Mouse (Mus musculus): ENCODE data around the gene Snrpa. TPM values are rescaled to one million over a fixed set of nuclear protein-coding genes. Genes with fewer than 3 reads are reported as not detected.

Gene Snrpa
- 76.4 and 99.8 TPM in 2 replicates for polyA plus RNA-seq (2015; fragmentation: Nextera tagmentation; extraction: Ambion mirVana)

DNA sequence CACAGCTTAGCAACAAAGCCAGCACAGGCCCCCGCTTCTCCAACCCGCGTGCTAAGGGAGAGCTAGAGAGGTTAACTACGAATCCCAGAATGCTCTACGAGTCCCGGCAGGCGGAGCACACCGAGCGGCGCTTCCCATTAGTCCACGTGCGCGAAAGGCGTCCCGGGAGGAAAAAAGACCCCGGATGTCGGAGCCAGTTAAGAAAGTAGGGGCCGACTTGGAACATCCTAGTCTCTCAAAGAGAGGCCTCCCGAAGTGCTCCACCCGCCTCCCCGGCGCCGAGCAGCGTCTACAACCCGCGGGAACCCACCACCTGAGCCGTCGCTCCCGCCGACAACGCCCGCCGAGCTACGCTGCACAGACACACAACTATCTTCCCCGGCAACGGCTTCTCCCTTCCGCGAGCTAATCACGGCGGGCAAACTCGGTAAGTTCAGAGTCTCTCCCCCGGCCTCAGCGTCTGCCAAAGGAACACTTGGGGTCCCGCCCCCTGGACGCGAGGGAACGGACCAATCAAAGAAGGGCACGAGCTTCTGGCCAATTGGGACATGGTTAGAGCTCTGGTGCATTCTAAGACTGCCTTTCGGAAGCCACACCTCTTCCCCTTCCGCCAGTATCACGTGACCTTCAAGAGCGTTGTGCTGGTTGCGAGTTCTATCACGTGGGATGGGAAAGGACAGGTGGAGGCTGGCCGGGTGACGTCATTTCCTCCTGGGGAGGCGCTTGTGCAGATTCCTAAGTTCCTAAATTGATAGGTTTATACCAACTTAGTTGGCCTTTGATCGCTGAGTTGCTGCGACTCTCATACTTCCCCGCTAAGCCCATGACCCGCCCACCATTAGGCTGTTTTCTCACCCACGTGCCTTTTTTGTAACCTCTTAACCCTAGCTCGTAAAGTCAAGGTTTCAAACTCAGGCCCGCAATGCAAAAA lies at the start of gene Snrpa, which contains the start of gene BC024978:
Gene Snrpa, minus strand, starts transcription at position 591 of the 931 bp plus-strand sequence.
Gene BC024978, plus strand, starts transcription at position 101 of the 931 bp plus-strand sequence.

DNA sequence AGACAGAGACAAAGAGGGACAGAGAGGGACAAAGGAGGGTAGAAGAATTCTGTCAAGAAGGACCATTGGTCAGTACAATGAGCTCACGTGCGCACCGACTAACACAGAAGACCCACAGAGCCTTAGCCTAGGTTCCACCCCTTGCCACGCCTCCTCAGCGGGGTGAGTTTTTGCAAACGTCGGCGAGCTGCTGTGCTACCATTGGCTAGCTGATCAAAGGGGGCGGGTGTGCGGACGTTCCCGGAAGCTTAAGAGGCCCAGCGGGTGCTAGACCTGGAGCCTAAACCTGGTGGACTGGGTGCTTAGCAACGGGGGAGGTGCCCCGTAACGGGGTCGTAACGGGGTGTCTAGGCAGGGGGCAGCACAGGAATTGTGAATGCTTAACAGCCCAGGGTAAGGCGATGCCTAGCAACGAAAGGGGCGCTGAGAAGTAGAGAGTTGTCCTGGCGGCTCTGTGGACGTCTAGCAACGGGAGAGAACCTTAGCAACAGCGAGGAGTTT lies 36.8 kb upstream of the Snrpa start, which contains the start of gene Coq8b:
Gene Coq8b, plus strand, starts transcription at position 243 of the 501 bp plus-strand sequence.

DNA sequence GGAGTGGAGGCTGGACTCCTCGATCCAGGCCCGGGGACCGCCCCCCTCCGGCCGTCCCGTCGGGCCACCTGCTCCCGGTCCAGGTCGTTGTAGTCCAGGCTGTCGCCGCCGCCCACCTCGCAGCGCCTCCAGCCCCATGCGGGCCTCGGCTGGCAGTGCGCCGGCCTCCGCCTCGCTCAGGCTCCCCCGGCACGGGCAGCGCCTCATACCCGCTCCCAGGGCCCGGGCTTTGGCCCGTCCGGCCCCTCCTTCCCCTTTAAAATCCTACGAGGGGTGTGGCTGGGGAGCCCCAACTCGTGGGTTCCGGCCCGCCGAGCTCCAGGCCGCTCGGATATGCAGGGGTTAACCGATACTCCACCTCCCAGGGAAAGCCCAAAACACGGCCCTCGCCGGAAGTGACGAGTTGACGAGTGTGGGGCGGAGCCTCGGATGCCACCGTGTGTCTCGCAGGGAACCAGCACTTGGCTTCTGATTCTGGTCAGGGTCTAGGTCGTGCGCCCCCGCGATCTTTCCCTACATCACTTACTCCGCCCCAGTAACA lies 32.3 kb upstream of the Snrpa start, which contains the start of gene Itpkc:
Gene Itpkc, minus strand, starts transcription at position 381 of the 541 bp plus-strand sequence.

DNA sequence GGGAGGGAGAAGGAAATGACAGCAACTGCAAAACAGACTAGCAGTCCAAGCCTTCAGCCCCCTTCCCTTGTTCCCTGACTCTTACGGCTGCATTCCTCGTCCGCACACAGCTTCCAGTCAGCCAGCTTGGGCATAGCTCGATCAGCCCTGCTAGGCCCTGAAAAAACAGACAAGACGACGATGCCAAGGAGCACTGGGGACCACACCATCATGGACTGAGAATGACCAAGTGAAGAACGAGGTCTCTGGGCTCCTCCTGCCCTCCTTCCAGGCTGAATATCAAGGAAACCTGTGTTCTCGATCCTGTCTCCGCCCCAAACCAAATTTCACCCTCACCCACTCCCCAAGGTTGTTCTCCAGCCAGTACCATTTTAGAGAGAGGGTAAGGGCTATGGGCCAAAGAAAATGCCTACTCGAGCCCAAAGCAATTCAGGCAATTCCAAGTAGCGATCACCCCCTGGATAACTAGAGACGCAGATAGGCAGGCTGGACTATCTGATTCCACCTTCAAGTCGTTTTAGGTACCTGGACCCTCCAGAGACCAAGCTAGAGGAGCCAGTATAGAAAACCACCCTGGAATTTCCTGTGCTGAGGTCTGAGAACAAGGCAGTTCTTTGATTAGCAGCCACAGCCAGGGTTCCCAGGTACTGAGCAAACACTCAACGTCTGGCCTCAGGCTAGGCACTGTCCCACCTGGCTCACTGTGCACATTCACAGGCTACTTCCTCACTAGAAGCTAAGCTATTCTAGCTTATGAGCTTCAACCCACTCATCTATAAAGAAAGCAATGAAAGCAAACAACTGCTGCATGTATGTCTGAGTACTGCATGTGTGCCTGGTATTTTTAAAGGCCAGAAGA lies 15.0 kb downstream of the Snrpa start, which contains the start of the genes Gm21983 and Mia:
Gene Gm21983, minus strand, starts transcription at position 250 of the 859 bp plus-strand sequence.
Gene Mia, minus strand, starts transcription at position 321 of the 859 bp plus-strand sequence.

DNA sequence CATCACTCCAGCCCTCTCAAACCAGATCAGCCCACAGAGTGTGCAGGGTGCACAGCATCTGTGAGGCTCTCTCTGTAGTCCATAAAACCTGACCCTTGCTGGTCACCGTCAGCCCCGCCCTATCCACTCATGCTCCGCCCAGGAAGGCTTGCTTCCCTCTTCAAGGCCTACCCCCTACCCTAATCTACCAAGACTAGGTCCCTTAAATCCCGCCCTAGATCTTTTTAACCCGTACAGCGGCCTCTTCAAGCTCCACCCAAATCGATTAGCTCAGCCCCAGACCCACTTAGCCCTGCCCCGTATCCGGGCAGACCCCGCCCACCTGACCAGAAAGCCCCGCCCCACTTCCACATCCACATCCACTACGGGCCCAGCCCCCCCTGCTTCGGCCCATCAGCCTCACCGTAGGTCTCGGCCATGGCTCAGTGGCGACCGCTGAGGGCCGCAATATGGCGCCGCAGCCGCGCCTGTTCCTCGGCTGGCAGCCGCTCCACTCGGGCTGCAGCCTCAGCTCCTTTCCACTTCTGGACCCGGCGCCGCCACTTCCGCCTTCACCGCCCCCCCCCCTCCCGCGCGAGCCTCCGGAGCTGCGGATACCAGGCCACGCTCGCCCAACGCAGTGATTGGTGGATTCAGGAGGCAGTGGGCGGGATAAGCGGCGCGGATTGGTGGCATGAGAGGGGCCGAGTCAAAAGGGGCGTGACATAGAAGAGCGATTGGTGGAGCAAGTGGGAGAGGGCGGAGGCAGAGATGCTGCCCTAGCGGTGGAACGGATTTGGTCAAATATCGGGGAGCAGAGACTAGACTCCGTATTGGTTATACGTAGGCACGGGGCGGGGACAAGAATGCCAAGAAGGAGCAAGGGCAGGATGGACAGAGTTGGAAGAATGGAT lies 17.5 kb downstream of the Snrpa start, which contains the start of gene Rab4b:
Gene Rab4b, minus strand, starts transcription at position 573 of the 893 bp plus-strand sequence.

DNA sequence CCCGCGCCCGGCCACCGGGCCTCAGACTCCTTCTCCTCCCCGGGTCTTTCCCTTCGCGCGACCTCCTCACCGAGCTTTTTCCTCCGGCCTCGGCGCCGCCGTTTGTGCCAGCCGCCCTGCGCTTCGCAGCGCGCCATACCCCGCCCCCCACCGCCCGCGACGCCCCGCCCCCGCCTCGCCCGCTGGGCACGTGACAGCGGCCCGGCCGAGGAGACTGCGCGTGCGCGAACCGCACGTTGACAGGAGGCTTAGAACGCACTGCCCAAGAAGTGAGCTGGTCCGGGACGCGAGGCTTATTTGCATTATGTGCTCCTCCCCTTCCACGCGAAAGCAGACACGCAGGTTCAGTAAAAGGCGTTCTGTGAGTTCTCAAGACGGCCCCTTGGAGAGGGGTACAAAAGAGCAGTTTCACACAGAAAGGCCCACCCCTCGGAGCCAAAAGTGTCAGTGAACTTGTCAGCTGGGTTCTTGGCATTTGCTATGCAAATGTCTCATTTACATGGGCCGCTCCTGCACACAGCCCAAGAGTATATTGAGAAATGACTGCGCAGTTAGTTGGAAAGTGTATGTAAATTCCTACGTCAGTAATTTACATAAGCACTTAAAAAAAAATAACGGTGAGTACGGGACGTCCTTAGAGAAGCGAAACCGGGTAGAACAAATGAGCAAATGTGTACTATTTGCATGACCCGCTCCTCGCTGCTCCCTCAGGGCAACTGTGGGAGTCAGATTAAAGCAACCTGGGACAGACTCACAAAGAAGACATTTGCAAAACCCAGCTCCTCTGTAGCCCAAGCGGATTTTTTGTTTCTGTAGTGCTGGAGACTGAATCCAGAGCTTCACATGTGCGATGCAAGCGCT lies 29.2 kb downstream of the Snrpa start, which contains the start of gene Egln2:
Gene Egln2, minus strand, starts transcription at position 189 of the 861 bp plus-strand sequence.

DNA sequence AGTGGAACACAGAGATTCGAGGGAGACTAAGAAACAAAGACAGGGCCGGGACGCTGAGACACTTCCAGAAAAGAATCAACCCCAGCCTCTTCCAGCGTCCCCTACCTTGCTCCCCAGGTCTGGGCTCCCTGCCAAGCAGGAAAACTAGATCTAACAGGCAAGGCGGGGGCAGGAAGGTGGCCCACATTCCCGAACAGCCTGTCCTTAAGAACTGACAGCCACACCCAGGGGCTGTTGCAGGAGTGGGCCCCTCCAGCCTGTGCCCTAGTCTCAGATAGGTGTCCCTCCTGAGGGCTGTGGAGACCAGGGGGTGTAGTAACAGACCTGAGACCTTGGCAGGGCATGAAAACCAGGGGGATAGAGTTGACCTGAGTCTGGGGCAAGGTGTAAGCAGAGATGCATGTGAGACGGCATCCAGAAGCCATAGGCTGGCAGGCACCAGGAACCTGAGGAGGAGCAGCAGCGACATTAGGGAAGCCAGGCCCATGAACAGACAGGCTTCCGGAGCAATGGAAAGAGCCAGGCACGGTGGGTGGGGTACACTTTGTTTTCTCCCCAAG lies 42.8 kb downstream of the Snrpa start, which contains the start of gene Cyp2t4:
Gene Cyp2t4, plus strand, starts transcription at position 510 of the 560 bp plus-strand sequence.

Small RNA genes within 50 kb of the gene (microRNA-seq; reads per million reads assigned to microRNA genes)
- gene Mir1191 (ENCODE audit: borderline replicate concordance, insufficient number of aligned reads) (2.1 reads per million), gene Mir3101 (ENCODE audit: borderline replicate concordance, insufficient number of aligned reads) (1.1 reads per million)

Other genes starting within 250 kb of the Snrpa start
- gene Cyp2a12, start 167.2 kb downstream of the Snrpa start, polyA plus RNA-seq (2015; fragmentation: Nextera tagmentation; extraction: Ambion mirVana): 0.86 and 1.6 TPM in 2 replicates
- 6.3 and 36.2 TPM in 2 replicates for gene Cyp2f2, start 76.4 kb downstream of the Snrpa start, polyA plus RNA-seq (2015; fragmentation: Nextera tagmentation; extraction: Ambion mirVana)
- gene Cyp2t4, start 42.6 kb downstream of the Snrpa start, polyA plus RNA-seq (2015; fragmentation: Nextera tagmentation; extraction: Ambion mirVana): 0.08 TPM in 2 replicates
- 60.0 and 66.9 TPM in 2 replicates for gene Egln2, start 29.5 kb downstream of the Snrpa start, polyA plus RNA-seq (2015; fragmentation: Nextera tagmentation; extraction: Ambion mirVana)
- 70.8 and 78.7 TPM in 2 replicates for gene Rab4b, start 17.4 kb downstream of the Snrpa start, polyA plus RNA-seq (2015; fragmentation: Nextera tagmentation; extraction: Ambion mirVana)
- gene Gm21983, start 15.2 kb downstream of the Snrpa start, polyA plus RNA-seq (2015; fragmentation: Nextera tagmentation; extraction: Ambion mirVana): 0.44 TPM in 1 of 2 replicates, not detected in the other
- gene Mia, start 15.1 kb downstream of the Snrpa start, polyA plus RNA-seq (2015; fragmentation: Nextera tagmentation; extraction: Ambion mirVana): 7.4 and 7.5 TPM in 2 replicates
- gene BC024978, start 490 bp downstream of the Snrpa start, polyA plus RNA-seq (2015; fragmentation: Nextera tagmentation; extraction: Ambion mirVana): 2.0 and 3.0 TPM in 2 replicates
- 3.9 and 4.1 TPM in 2 replicates for gene Itpkc, start 32.4 kb upstream of the Snrpa start, polyA plus RNA-seq (2015; fragmentation: Nextera tagmentation; extraction: Ambion mirVana)
- gene Coq8b, start 36.8 kb upstream of the Snrpa start, polyA plus RNA-seq (2015; fragmentation: Nextera tagmentation; extraction: Ambion mirVana): 15.9 and 25.4 TPM in 2 replicates
- gene Numbl, start 62.2 kb upstream of the Snrpa start, polyA plus RNA-seq (2015; fragmentation: Nextera tagmentation; extraction: Ambion mirVana): 18.3 and 28.1 TPM in 2 replicates
- gene Ltbp4, start 141.4 kb upstream of the Snrpa start, polyA plus RNA-seq (2015; fragmentation: Nextera tagmentation; extraction: Ambion mirVana): 59.6 and 109 TPM in 2 replicates
- 13.6 and 13.9 TPM in 2 replicates for gene Shkbp1, start 159.7 kb upstream of the Snrpa start, polyA plus RNA-seq (2015; fragmentation: Nextera tagmentation; extraction: Ambion mirVana)
- not detected in 2 replicates for gene Gm20479, start 161.1 kb upstream of the Snrpa start, polyA plus RNA-seq (2015; fragmentation: Nextera tagmentation; extraction: Ambion mirVana)